Mouse (Mus musculus): Measurements from ENCODE around the gene Edaradd. TPM values are rescaled to one million over a fixed set of nuclear protein-coding genes. Genes with fewer than 3 reads are reported as not detected.

Gene Edaradd
- polyA plus RNA-seq, 1 experiment from 2014 or later, result 1.3 TPM

DNA sequence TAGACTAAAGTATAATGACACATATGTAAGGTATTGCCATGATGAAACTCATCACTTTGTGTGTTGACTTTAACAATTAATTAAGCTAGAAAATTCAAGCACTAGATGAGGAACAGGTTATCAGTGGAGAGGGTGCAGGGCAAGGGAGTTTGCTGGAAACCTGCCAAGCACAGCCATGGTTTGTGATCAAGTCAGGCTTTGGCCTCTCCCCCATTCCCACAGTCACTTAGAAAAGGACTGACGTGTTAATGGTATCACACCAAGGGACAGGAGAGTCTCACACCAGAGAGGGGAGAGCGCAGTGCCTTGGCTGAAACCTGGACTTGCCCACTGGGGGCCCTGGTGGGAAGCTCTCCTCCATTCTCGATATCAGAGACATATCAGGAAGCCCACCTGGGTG, 14.9 kb downstream of the Edaradd start:
- Histone ChIP-seq H3K4me2 (no peak overlapping the region), H3K36me3 (replicated peaks) (no peaks in the 10 kb centered on the region), H3K27me3 (no peaks in the 10 kb centered on the region), H3K9me3 (no peaks in the 10 kb centered on the region), H3K9ac (no peak overlapping the region), H3K4me3 (replicated peaks) (no peak overlapping the region), H3K4me1 (peaks cover 13% of the 10 kb centered on the region), H3K27ac (no peak overlapping the region)
- 85% methylated on average over 3 of the region's 3 CpGs for WGBS
- no peak for ATAC-seq (ENCODE audit: low FRiP score)

DNA sequence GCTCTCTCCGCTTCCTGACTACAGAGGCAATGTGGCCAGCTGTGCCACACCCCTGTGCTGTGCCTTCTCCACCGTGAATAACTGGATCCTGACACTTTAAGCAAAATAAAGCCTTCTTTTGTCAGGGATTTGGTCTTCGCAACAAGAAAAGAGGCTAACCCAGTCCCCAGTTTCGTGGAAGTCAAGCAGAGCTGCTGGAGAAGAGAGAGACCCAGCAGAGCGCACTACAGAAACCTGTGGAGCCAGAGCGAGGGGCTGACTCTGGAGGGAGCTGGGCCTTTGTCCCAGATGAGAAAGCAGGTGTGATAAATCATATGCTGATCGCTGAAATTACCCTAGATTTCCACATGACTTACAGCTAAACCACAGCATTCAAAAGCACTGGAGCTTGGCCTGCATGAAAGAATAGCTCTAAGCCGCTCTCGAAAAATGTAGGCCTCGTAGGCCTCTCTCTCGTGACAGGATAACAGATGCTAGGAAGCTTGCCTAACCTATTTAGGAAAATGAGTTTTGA, 16.9 kb downstream of the Edaradd start:
- peaks cover 15% of the 10 kb centered on the region for H3K4me1 ChIP-seq
- peak overlapping the region; percentile 75 for H3K27ac ChIP-seq
- no peaks in the 10 kb centered on the region for H3K9me3 ChIP-seq
- H3K36me3 ChIP-seq (replicated peaks), result no peaks in the 10 kb centered on the region
- WGBS, result 17% methylated on average over 11 of the region's 11 CpGs
- H3K4me3 ChIP-seq (replicated peaks), result no peak overlapping the region
- H3K4me2 ChIP-seq, result no peak overlapping the region
- peak; percentile 67 for ATAC-seq (ENCODE audit: low FRiP score)
- H3K9ac ChIP-seq, result no peak overlapping the region
- H3K27me3 ChIP-seq, result no peaks in the 10 kb centered on the region

- Histone ChIP-seq H3K36me3 (replicated peaks) (no peaks in the 10 kb centered on the region), H3K27ac (peak overlapping the region; percentile 75), H3K4me1 (peaks cover 15% of the 10 kb centered on the region), H3K27me3 (no peaks in the 10 kb centered on the region), H3K4me3 (replicated peaks) (no peak overlapping the region), H3K9ac (no peak overlapping the region), H3K4me2 (no peak overlapping the region), H3K9me3 (no peaks in the 10 kb centered on the region)
- WGBS, result 25% methylated on average over 4 of the region's 4 CpGs
- ATAC-seq (ENCODE audit: low FRiP score), result no peak
Measured at GRCm38 (mm10) chr13:12502665-12503237, 17.5 kb downstream of the Edaradd start.

- no peak for ATAC-seq (ENCODE audit: low FRiP score)
- 78% methylated on average over 7 of the region's 7 CpGs for WGBS
- Histone ChIP-seq H3K4me3 (replicated peaks) (no peak overlapping the region), H3K36me3 (replicated peaks) (no peaks in the 10 kb centered on the region), H3K4me2 (no peak overlapping the region), H3K4me1 (peaks cover 15% of the 10 kb centered on the region), H3K9me3 (no peaks in the 10 kb centered on the region), H3K9ac (no peak overlapping the region), H3K27ac (no peak overlapping the region), H3K27me3 (no peaks in the 10 kb centered on the region)
Measured at GRCm38 (mm10) chr13:12499107-12499506, 21.1 kb downstream of the Edaradd start.

DNA sequence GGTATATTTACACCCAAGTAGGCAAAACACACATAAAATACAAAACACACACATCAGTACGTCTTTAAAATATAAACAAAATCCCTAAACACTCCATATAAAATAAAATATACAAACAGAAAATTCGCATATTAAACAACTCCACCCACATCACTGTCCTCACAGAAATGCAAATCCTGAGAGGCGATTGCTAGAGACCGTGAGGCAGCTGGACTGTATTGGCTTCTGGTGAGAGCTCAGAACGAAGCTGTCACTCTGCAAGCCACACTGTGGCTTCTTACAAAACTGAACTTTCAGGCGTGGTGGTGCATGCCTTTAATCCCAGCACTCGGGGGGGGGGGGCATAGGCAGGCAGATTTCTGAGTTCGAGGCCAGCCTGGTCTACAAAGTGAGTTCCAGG, 22.4 kb downstream of the Edaradd start:
- Histone ChIP-seq H3K36me3 (replicated peaks) (no peaks in the 10 kb centered on the region), H3K4me2 (no peak overlapping the region), H3K9me3 (no peaks in the 10 kb centered on the region), H3K27me3 (no peaks in the 10 kb centered on the region), H3K27ac (no peak overlapping the region), H3K9ac (no peak overlapping the region), H3K4me3 (replicated peaks) (no peak overlapping the region), H3K4me1 (peaks cover 8% of the 10 kb centered on the region; the same call in 1 of the 2 replicates)
- no peak for ATAC-seq (ENCODE audit: low FRiP score)
- 57% methylated on average over 8 of the region's 8 CpGs for WGBS

- H3K36me3 ChIP-seq (replicated peaks), result no peaks in the 10 kb centered on the region
- H3K4me2 ChIP-seq, result no peak overlapping the region
- no peaks in the 10 kb centered on the region for H3K4me1 ChIP-seq
- 90% methylated on average over 9 of the region's 9 CpGs for WGBS
- H3K27me3 ChIP-seq, result no peaks in the 10 kb centered on the region
- H3K9me3 ChIP-seq, result no peaks in the 10 kb centered on the region
- no peak overlapping the region for H3K4me3 ChIP-seq (replicated peaks)
- ATAC-seq (ENCODE audit: low FRiP score), result no peak
- H3K9ac ChIP-seq, result no peak overlapping the region
- H3K27ac ChIP-seq, result no peak overlapping the region
Measured at GRCm38 (mm10) chr13:12494750-12495149, 25.5 kb downstream of the Edaradd start.

DNA sequence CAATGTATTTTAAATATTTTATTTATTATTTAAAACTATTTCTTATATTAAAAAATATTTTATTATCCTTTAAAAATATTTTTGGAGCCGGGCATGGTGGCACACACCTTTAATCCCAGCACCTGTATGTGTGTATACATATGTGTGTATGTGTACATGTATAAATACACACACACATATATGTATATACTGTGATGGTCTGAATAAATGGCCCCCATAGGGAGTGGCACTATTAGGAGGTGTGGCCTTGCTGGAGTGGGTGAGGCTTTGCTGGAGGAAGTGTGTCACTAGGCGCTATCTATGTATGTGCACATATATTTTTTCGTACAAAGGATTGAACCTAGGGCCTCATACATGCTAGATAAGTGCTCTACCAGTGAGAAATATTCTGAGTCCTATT, 27.7 kb downstream of the Edaradd start:
- Histone ChIP-seq H3K4me1 (no peaks in the 10 kb centered on the region), H3K36me3 (replicated peaks) (no peaks in the 10 kb centered on the region), H3K27me3 (no peaks in the 10 kb centered on the region), H3K9ac (no peak overlapping the region), H3K9me3 (no peaks in the 10 kb centered on the region), H3K4me2 (no peak overlapping the region), H3K27ac (no peak overlapping the region), H3K4me3 (replicated peaks) (no peak overlapping the region)
- ATAC-seq (ENCODE audit: low FRiP score), result no peak
- WGBS, result 86% methylated on average over 3 of the region's 3 CpGs

DNA sequence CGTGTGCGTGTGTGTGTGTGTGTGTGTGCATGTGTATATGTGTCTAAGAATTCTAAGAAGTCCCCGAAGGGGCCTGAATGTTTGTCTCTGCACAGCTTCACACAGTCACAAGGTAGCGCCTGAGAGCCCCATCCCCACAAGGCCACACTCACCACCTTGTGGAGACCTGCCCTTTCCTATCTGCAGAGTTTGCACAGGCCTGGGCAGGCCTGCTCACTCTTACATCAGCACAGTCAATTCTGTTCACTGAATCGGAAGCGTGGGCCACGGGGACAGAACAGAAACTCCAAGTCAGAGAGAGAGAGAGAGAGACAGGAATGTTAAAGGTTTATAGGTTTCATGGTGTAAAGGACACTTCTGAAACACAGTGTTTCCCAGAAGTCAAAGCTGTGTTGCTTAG, 34.6 kb downstream of the Edaradd start:
- Histone ChIP-seq H3K4me3 (replicated peaks) (no peak overlapping the region), H3K9ac (no peak overlapping the region), H3K27ac (no peak overlapping the region), H3K9me3 (no peaks in the 10 kb centered on the region), H3K36me3 (replicated peaks) (no peaks in the 10 kb centered on the region), H3K27me3 (no peaks in the 10 kb centered on the region), H3K4me1 (no peaks in the 10 kb centered on the region), H3K4me2 (no peak overlapping the region)
- WGBS, result 81% methylated on average over 7 of the region's 7 CpGs
- peak; percentile 58; the same call in 1 of the 2 replicates for ATAC-seq (ENCODE audit: low FRiP score)

GRCm38 (mm10) chr13:12485197-12485596, 35.0 kb downstream of the Edaradd start:
- Histone ChIP-seq H3K9ac (no peak overlapping the region), H3K4me3 (replicated peaks) (no peak overlapping the region), H3K27me3 (no peaks in the 10 kb centered on the region), H3K36me3 (replicated peaks) (no peaks in the 10 kb centered on the region), H3K4me1 (no peaks in the 10 kb centered on the region), H3K4me2 (no peak overlapping the region), H3K9me3 (no peaks in the 10 kb centered on the region), H3K27ac (no peak overlapping the region)
- 64% methylated on average over 2 of the region's 2 CpGs for WGBS
- no peak for ATAC-seq (ENCODE audit: low FRiP score)

DNA sequence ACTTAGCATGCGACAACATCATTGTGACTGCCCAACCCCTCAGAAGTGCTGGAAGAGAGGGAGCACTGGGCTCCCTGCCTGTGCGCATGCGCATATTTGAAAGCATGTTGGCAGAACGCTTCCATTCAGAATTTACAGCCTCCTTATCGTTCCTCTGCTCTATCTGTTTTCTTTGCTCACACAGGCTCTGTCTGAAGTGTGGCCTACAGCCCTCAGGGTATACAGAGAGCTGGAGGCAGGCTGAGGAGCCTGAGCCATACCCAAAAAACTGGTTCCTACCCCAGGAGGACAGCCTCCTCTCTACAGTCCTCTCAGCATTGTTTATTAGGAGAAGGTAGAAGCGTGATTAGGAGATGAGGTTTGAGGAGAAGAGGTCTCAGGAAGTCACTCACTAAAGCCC, 40.4 kb downstream of the Edaradd start:
- Histone ChIP-seq H3K36me3 (replicated peaks) (no peaks in the 10 kb centered on the region), H3K9ac (no peak overlapping the region), H3K4me1 (no peaks in the 10 kb centered on the region), H3K4me2 (no peak overlapping the region), H3K27ac (no peak overlapping the region), H3K27me3 (no peaks in the 10 kb centered on the region), H3K9me3 (no peaks in the 10 kb centered on the region), H3K4me3 (replicated peaks) (no peak overlapping the region)
- ATAC-seq (ENCODE audit: low FRiP score), result no peak
- WGBS, result 90% methylated on average over 6 of the region's 6 CpGs

- peaks cover 3% of the 10 kb centered on the region; the same call in 1 of the 2 replicates for H3K4me1 ChIP-seq
- ATAC-seq (ENCODE audit: low FRiP score), result no peak
- H3K9ac ChIP-seq, result no peak overlapping the region
- WGBS, result 88% methylated on average over 15 of the region's 15 CpGs
- H3K4me3 ChIP-seq (replicated peaks), result no peak overlapping the region
- H3K36me3 ChIP-seq (replicated peaks), result no peaks in the 10 kb centered on the region
- no peaks in the 10 kb centered on the region for H3K27me3 ChIP-seq
- H3K4me2 ChIP-seq, result no peak overlapping the region
- H3K27ac ChIP-seq, result no peak overlapping the region
- H3K9me3 ChIP-seq, result no peaks in the 10 kb centered on the region
Measured at GRCm38 (mm10) chr13:12478301-12478700, 41.9 kb downstream of the Edaradd start.

- no peak overlapping the region for H3K4me2 ChIP-seq
- WGBS, result 91% methylated on average over 4 of the region's 4 CpGs
- no peak for ATAC-seq (ENCODE audit: low FRiP score)
Measured at GRCm38 (mm10) chr13:12476886-12477285, 43.4 kb downstream of the Edaradd start.

DNA sequence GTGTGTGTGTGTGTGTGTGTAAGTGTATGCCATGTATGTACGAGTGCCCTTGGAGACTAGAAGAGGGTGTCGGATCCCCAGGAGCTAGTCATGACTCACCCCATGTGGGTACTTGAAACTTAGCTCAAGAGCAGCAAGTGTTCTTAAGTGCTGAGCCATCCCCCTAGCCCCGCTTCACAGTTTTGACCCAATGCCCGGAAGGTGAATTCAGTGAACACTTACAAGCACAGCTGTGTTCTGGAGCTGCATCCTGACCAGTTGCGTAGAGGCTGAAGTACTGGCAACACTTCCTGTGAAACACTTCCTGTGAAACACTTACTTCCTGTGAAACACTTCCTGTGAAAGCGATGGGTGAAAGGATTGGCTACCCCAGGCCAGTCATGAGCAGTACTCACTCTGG, 45.0 kb downstream of the Edaradd start:
- no peak for ATAC-seq (ENCODE audit: low FRiP score)
- Histone ChIP-seq H3K4me1 (peaks cover 3% of the 10 kb centered on the region; the same call in 1 of the 2 replicates), H3K36me3 (replicated peaks) (no peaks in the 10 kb centered on the region), H3K27ac (no peak overlapping the region), H3K9ac (no peak overlapping the region), H3K4me3 (replicated peaks) (no peak overlapping the region), H3K4me2 (no peak overlapping the region), H3K27me3 (no peaks in the 10 kb centered on the region), H3K9me3 (no peaks in the 10 kb centered on the region)
- WGBS, result 90% methylated on average over 6 of the region's 6 CpGs

More at GRCm38 (mm10) chr13:12476886-12477285, 43.4 kb downstream of the Edaradd start:
- Histone ChIP-seq H3K27me3 (no peaks in the 10 kb centered on the region), H3K9me3 (no peaks in the 10 kb centered on the region), H3K4me3 (replicated peaks) (no peak overlapping the region), H3K4me1 (peaks cover 3% of the 10 kb centered on the region; the same call in 1 of the 2 replicates), H3K36me3 (replicated peaks) (no peaks in the 10 kb centered on the region), H3K27ac (no peak overlapping the region), H3K9ac (no peak overlapping the region)

Measured in forebrain, embryonic 12.5 days (tissue).